Mouse (Mus musculus) midbrain, postnatal 0 days (tissue): ENCODE data around the gene Banf2. TPM values are rescaled to one million over a fixed set of nuclear protein-coding genes. Genes with fewer than 3 reads are reported as not detected.

Experiments
- ATAC-seq: fragments of 200-750 bp; cut with Nextera tagmentation; 2 replicates; pipeline ENCODE4 v1.8.0; 2017; ENCODE audit warnings: moderate number of reproducible peaks, mild to moderate bottlenecking, moderate TSS enrichment, moderate library complexity; ENCODE audit not compliant: low FRiP score
- DNase-seq: peaks from one replicate; pipeline ENCODE4 v3.0.0-alpha.2; 2015; ENCODE audit warnings: low spot score
- H3K27ac ChIP-seq: fragments of 300-500 bp; sonication (generic); 2 replicates; pipeline ENCODE4 v1.5.1; 2014; ENCODE audit warnings: low read depth, mild to moderate bottlenecking, low read length, mixed read lengths
- H3K27me3 ChIP-seq: fragments of 300-500 bp; sonication (generic); 2 replicates; pipeline ENCODE4 v1.6.1; 2014; ENCODE audit warnings: low read length, control low read depth, mixed read lengths; ENCODE audit not compliant: insufficient read depth
- H3K36me3 ChIP-seq: fragments of 300-500 bp; sonication (generic); 2 replicates; pipeline ENCODE4 v1.6.1; 2014; ENCODE audit warnings: low read length, control low read depth, mixed read lengths; ENCODE audit not compliant: insufficient read depth
- H3K4me1 ChIP-seq: fragments of 300-500 bp; sonication (generic); 2 replicates; pipeline ENCODE4 v1.6.1; 2014; ENCODE audit warnings: mild to moderate bottlenecking, control low read depth, antibody characterized with exemption, low read length, mixed read lengths; ENCODE audit not compliant: insufficient read depth
- H3K4me2 ChIP-seq: fragments of 300-500 bp; sonication (generic); 2 replicates; pipeline ENCODE4 v1.6.1; 2014; ENCODE audit warnings: low read depth, mild to moderate bottlenecking, low read length, mixed read lengths; ENCODE audit not compliant: poor library complexity, severe bottlenecking
- H3K4me3 ChIP-seq: fragments of 300-500 bp; sonication (generic); 2 replicates; pipeline ENCODE4 v1.5.1; 2014; ENCODE audit warnings: low read depth, mild to moderate bottlenecking, low read length, moderate library complexity
- H3K9ac ChIP-seq: fragments of 300-500 bp; sonication (generic); replicated peaks from 2 replicates; pipeline ENCODE4 v1.6.1; 2014; ENCODE audit warnings: mild to moderate bottlenecking, low read length, moderate library complexity, mixed read lengths; ENCODE audit not compliant: poor library complexity, severe bottlenecking
- H3K9me3 ChIP-seq: fragments of 300-500 bp; sonication (generic); 2 replicates; pipeline ENCODE4 v1.6.1; 2016; ENCODE audit warnings: low read length, control low read depth
- CTCF ChIP-seq: IDR thresholded peaks from 2 replicates; pipeline ENCODE4 v1.5.1; 2016; ENCODE audit warnings: antibody characterized with exemption, mild to moderate bottlenecking
- WGBS: fragments of 180-500 bp; shearing (Covaris S2); extraction: QIAGEN DNeasy Blood & Tissue Kit; methylation state at CpG from one replicate; pipeline ENCODE4 v1.1.7; 2014; 5-methylcytosine and 5-hydroxymethylcytosine counted together
- polyA plus RNA-seq: library from polyadenylated mRNA; unstranded; fragments of >200 nt; fragmentation: Nextera tagmentation; extraction: Ambion mirVana; gene quantifications from 2 replicates; pipeline ENCODE4 v1.2.1, GENCODE M21; 2015
- total RNA-seq: library from RNA; depleted of rRNA; stranded (reverse); fragments of >200 nt; gene quantifications from 2 replicates; pipeline ENCODE4 v1.2.3, GENCODE M21; 2014; rRNA removed

Banf2 gene
- total and polyA plus RNA-seq, 2 experiments from 2014 or later = not detected

- TF ChIP-seq CTCF = no peak
- WGBS = 68% methylated on average over 7 of the region's 7 CpGs
- Histone ChIP-seq H3K4me3 (no peak overlapping the region), H3K4me1 (no peaks in the 10 kb centered on the region), H3K9me3 (no peaks in the 10 kb centered on the region), H3K4me2 (no peak overlapping the region), H3K27me3 (no peaks in the 10 kb centered on the region), H3K9ac (no peak overlapping the region), H3K27ac (no peak overlapping the region), H3K36me3 (no peaks in the 10 kb centered on the region)
- DNase-seq = no peak
- no peak for ATAC-seq
Measured at GRCm38 (mm10) chr2:144111966-144112365, 79.1 kb downstream of the Banf2 start.

GRCm38 (mm10) chr2:144112666-144113065 is 79.8 kb downstream of the Banf2 start:
- Histone ChIP-seq H3K27ac (no peak overlapping the region), H3K4me3 (no peak overlapping the region), H3K4me1 (no peaks in the 10 kb centered on the region), H3K36me3 (no peaks in the 10 kb centered on the region), H3K4me2 (no peak overlapping the region), H3K9me3 (no peaks in the 10 kb centered on the region), H3K9ac (no peak overlapping the region), H3K27me3 (no peaks in the 10 kb centered on the region)
- DNase-seq = no peak
- ATAC-seq = no peak
- WGBS = 86% methylated on average over 5 of the region's 5 CpGs
- no peak for TF ChIP-seq CTCF

GRCm38 (mm10) chr2:144118061-144118460 is 85.2 kb downstream of the Banf2 start:
- no peak for DNase-seq
- 63% methylated on average over 2 of the region's 2 CpGs for WGBS
- no peak for TF ChIP-seq CTCF
- Histone ChIP-seq H3K4me3 (no peak overlapping the region), H3K36me3 (no peaks in the 10 kb centered on the region), H3K9ac (no peak overlapping the region), H3K9me3 (no peaks in the 10 kb centered on the region), H3K4me1 (no peaks in the 10 kb centered on the region), H3K27me3 (no peaks in the 10 kb centered on the region), H3K4me2 (no peak overlapping the region), H3K27ac (no peak overlapping the region)
- ATAC-seq = no peak

GRCm38 (mm10) chr2:144120186-144120823 is 87.4 kb downstream of the Banf2 start:
- Histone ChIP-seq H3K36me3 (no peaks in the 10 kb centered on the region), H3K4me1 (no peaks in the 10 kb centered on the region), H3K27ac (no peak overlapping the region), H3K27me3 (no peaks in the 10 kb centered on the region), H3K9ac (no peak overlapping the region), H3K4me2 (no peak overlapping the region), H3K4me3 (no peak overlapping the region), H3K9me3 (no peaks in the 10 kb centered on the region)
- TF ChIP-seq CTCF = no peak
- DNase-seq = peak; percentile 33
- 70% methylated on average over 7 of the region's 7 CpGs for WGBS
- ATAC-seq = no peak

GRCm38 (mm10) chr2:144122068-144122467 is 89.2 kb downstream of the Banf2 start:
- Histone ChIP-seq H3K4me3 (no peak overlapping the region), H3K4me2 (no peak overlapping the region), H3K4me1 (no peaks in the 10 kb centered on the region), H3K36me3 (no peaks in the 10 kb centered on the region), H3K9me3 (no peaks in the 10 kb centered on the region), H3K27ac (no peak overlapping the region), H3K27me3 (no peaks in the 10 kb centered on the region), H3K9ac (no peak overlapping the region)
- 96% methylated on average over 16 of the region's 16 CpGs for WGBS
- TF ChIP-seq CTCF = no peak
- ATAC-seq (no peak), DNase-seq (no peak)

Other genes starting within 250 kb of the Banf2 start
- gene Bfsp1, start 169.9 kb upstream of the Banf2 start, total RNA-seq = 1.5 and 2.5 TPM in 2 replicates
- gene Bfsp1, start 169.9 kb upstream of the Banf2 start, polyA plus RNA-seq = 2.5 TPM in 2 replicates
- gene Dstn, start 117.7 kb upstream of the Banf2 start, total RNA-seq = 244 and 284 TPM in 2 replicates
- 409 and 413 TPM in 2 replicates for gene Dstn, start 117.7 kb upstream of the Banf2 start, polyA plus RNA-seq
- 33.8 and 33.9 TPM in 2 replicates for gene Rrbp1, start 21.8 kb upstream of the Banf2 start, total RNA-seq
- gene Rrbp1, start 21.8 kb upstream of the Banf2 start, polyA plus RNA-seq = 16.9 and 22.4 TPM in 2 replicates
- 4.3 and 4.4 TPM in 2 replicates for gene Mgme1, start 237.6 kb downstream of the Banf2 start, total RNA-seq
- 5.6 and 6.2 TPM in 2 replicates for gene Mgme1, start 237.6 kb downstream of the Banf2 start, polyA plus RNA-seq
- 62.3 and 69.0 TPM in 2 replicates for gene Snx5, start 237.8 kb downstream of the Banf2 start, total RNA-seq
- 57.2 and 58.0 TPM in 2 replicates for gene Snx5, start 237.8 kb downstream of the Banf2 start, polyA plus RNA-seq